Mouse (Mus musculus): ENCODE data around the gene Bri3. TPM values are rescaled to one million over a fixed set of nuclear protein-coding genes. Genes with fewer than 3 reads are reported as not detected.

The Bri3 gene
- polyA plus RNA-seq, 1 experiment, result 57.2 TPM

GRCm38 (mm10) chr5:144254811-144255631, 10.8 kb downstream of the Bri3 start:
- Histone ChIP-seq H3K27ac (ENCODE audit: control insufficient read depth, insufficient read depth, low read depth, low read length, poor library complexity) (peak overlapping the region; percentile 69), H3K4me1 (ENCODE audit: control insufficient read depth, insufficient read depth, low read length) (peaks cover 4% of the 10 kb centered on the region), H3K4me3 (replicated peaks; ENCODE audit: control insufficient read depth, low read depth, low read length) (peak overlapping the region; percentile 79)
- under 1% methylated on average over 84 of the region's 84 CpGs for WGBS
- no peak for TF ChIP-seq CTCF (IDR thresholded peaks at IDR 0.05; ENCODE audit: control insufficient read depth, insufficient read depth, low read length)
- TF ChIP-seq POLR2A (IDR thresholded peaks at IDR 0.05; ENCODE audit: borderline replicate concordance, control insufficient read depth, low read depth, low read length), result peak; percentile 54; the same call in 1 of the 2 replicates

GRCm38 (mm10) chr5:144255632-144256540, 11.6 kb downstream of the Bri3 start:
- Histone ChIP-seq H3K4me1 (ENCODE audit: control insufficient read depth, insufficient read depth, low read length) (peaks cover 4% of the 10 kb centered on the region), H3K4me3 (replicated peaks; ENCODE audit: control insufficient read depth, low read depth, low read length) (peak overlapping the region; percentile 79), H3K27ac (ENCODE audit: control insufficient read depth, insufficient read depth, low read depth, low read length, poor library complexity) (peak overlapping the region; percentile 73)
- TF ChIP-seq CTCF (IDR thresholded peaks at IDR 0.05; ENCODE audit: control insufficient read depth, insufficient read depth, low read length), result no peak
- no peak for TF ChIP-seq POLR2A (IDR thresholded peaks at IDR 0.05; ENCODE audit: borderline replicate concordance, control insufficient read depth, low read depth, low read length)
- under 1% methylated on average over 40 of the region's 40 CpGs for WGBS

- H3K27ac ChIP-seq (ENCODE audit: control insufficient read depth, insufficient read depth, low read depth, low read length, poor library complexity), result peak overlapping the region; percentile 73
- TF ChIP-seq CTCF (IDR thresholded peaks at IDR 0.05; ENCODE audit: control insufficient read depth, insufficient read depth, low read length) (no peak), POLR2A (IDR thresholded peaks at IDR 0.05; ENCODE audit: borderline replicate concordance, control insufficient read depth, low read depth, low read length) (no peak)
- H3K4me3 ChIP-seq (replicated peaks; ENCODE audit: control insufficient read depth, low read depth, low read length), result peak overlapping the region; percentile 79
- peaks cover 4% of the 10 kb centered on the region for H3K4me1 ChIP-seq (ENCODE audit: control insufficient read depth, insufficient read depth, low read length)
- 9% methylated on average over 7 of the region's 7 CpGs for WGBS
Observed at GRCm38 (mm10) chr5:144256541-144256870, 12.3 kb downstream of the Bri3 start.

- peak overlapping the region; percentile 38 for H3K4me3 ChIP-seq (replicated peaks; ENCODE audit: control insufficient read depth, low read depth, low read length)
- TF ChIP-seq POLR2A (IDR thresholded peaks at IDR 0.05; ENCODE audit: borderline replicate concordance, control insufficient read depth, low read depth, low read length) (no peak), CTCF (IDR thresholded peaks at IDR 0.05; ENCODE audit: control insufficient read depth, insufficient read depth, low read length) (no peak)
- 25% methylated on average over 1 of the region's 1 CpGs for WGBS
- H3K27ac ChIP-seq (ENCODE audit: control insufficient read depth, insufficient read depth, low read depth, low read length, poor library complexity), result peak overlapping the region; percentile 73
- H3K4me1 ChIP-seq (ENCODE audit: control insufficient read depth, insufficient read depth, low read length), result peaks cover 4% of the 10 kb centered on the region
Observed at GRCm38 (mm10) chr5:144256888-144257287, 12.7 kb downstream of the Bri3 start.

- Histone ChIP-seq H3K27ac (ENCODE audit: control insufficient read depth, insufficient read depth, low read depth, low read length, poor library complexity) (no peak overlapping the region), H3K4me1 (ENCODE audit: control insufficient read depth, insufficient read depth, low read length) (peaks cover 4% of the 10 kb centered on the region), H3K4me3 (replicated peaks; ENCODE audit: control insufficient read depth, low read depth, low read length) (no peak overlapping the region)
- WGBS, result 72% methylated on average over 3 of the region's 3 CpGs
- no peak for TF ChIP-seq POLR2A (IDR thresholded peaks at IDR 0.05; ENCODE audit: borderline replicate concordance, control insufficient read depth, low read depth, low read length)
- TF ChIP-seq CTCF (IDR thresholded peaks at IDR 0.05; ENCODE audit: control insufficient read depth, insufficient read depth, low read length), result no peak
Observed at GRCm38 (mm10) chr5:144257451-144258110, 13.3 kb downstream of the Bri3 start.

- no peak for TF ChIP-seq POLR2A (IDR thresholded peaks at IDR 0.05; ENCODE audit: borderline replicate concordance, control insufficient read depth, low read depth, low read length)
- TF ChIP-seq CTCF (IDR thresholded peaks at IDR 0.05; ENCODE audit: control insufficient read depth, insufficient read depth, low read length), result no peak
- Histone ChIP-seq H3K27ac (ENCODE audit: control insufficient read depth, insufficient read depth, low read depth, low read length, poor library complexity) (no peak overlapping the region), H3K4me3 (replicated peaks; ENCODE audit: control insufficient read depth, low read depth, low read length) (no peak overlapping the region), H3K4me1 (ENCODE audit: control insufficient read depth, insufficient read depth, low read length) (peaks cover 4% of the 10 kb centered on the region)
- 87% methylated on average over 14 of the region's 14 CpGs for WGBS
Observed at GRCm38 (mm10) chr5:144258131-144258611, 13.9 kb downstream of the Bri3 start.

- WGBS, result 60% methylated on average over 2 of the region's 2 CpGs
- TF ChIP-seq POLR2A (IDR thresholded peaks at IDR 0.05; ENCODE audit: borderline replicate concordance, control insufficient read depth, low read depth, low read length) (no peak), CTCF (IDR thresholded peaks at IDR 0.05; ENCODE audit: control insufficient read depth, insufficient read depth, low read length) (no peak)
- Histone ChIP-seq H3K4me1 (ENCODE audit: control insufficient read depth, insufficient read depth, low read length) (peaks cover 4% of the 10 kb centered on the region), H3K4me3 (replicated peaks; ENCODE audit: control insufficient read depth, low read depth, low read length) (no peak overlapping the region), H3K27ac (ENCODE audit: control insufficient read depth, insufficient read depth, low read depth, low read length, poor library complexity) (no peak overlapping the region)
Observed at GRCm38 (mm10) chr5:144258687-144259086, 14.4 kb downstream of the Bri3 start.
